Comparison of ENCODE assay signal across 9 mouse cellular contexts in the genomic region with DNA sequence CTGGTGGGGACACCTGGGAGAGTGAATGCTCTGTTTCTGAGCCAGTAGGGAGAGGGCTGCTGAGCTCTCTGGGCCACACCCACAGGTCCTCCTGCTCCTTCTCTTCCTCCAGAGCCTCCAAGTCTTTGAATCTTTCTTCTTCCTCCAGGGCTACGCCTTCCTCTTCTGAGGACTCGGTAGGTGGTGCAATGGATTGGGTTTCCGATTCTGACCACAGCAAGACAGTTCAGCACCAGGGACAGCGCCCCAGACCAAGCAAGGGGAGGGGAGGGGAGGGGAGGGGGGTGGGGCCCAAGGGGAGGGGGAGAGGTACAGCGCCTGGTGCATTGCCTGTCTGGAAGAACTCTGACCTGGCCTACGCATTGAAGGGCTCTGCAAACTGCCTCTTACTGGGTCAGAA. TPM values are rescaled to one million over a fixed set of nuclear protein-coding genes. Genes with fewer than 3 reads are reported as not detected.
DNase-seq lines count a peak whose midpoint lies in the region; ATAC-seq and TF ChIP-seq lines count a peak whose summit lies in the region.
"Had no signal": no experiment of that assay in that cellular context is flagged by ENCODE, and none has a peak within 500 bp of the region (broad histone marks: within the 10 kb centered on the region; RNA-seq: fewer than 3 reads in every experiment).

No protein-coding gene starts in this region.

- peaks cover 7% of the 10 kb centered on the region; the same call in 1 of the 2 replicates for H3K9me3 ChIP-seq in E14TG2a.4 (ENCODE audit: low read length)
- H3K9me3 ChIP-seq: neural tube, embryonic 12.5 days had no signal

- H3K36me3 ChIP-seq in E14TG2a.4 (ENCODE audit: insufficient read depth, low read length): no peaks in the 10 kb centered on the region
- H3K36me3 ChIP-seq: neural tube, embryonic 12.5 days had no signal

- peaks cover 95% of the 10 kb centered on the region for H3K27me3 ChIP-seq in E14TG2a.4 (ENCODE audit: insufficient read depth, low read length)

- H3K4me3 ChIP-seq in E14TG2a.4 (replicated peaks; ENCODE audit: low read length): peak overlapping the region; percentile 32; the same call in 1 of the 2 replicates
- H3K4me3 ChIP-seq: neural tube, embryonic 12.5 days had no signal

- no peak for TF ChIP-seq CTCF in E14TG2a.4 (conservative IDR thresholded peaks at IDR 0.05; ENCODE audit: low read length)

- peaks cover 60% of the 10 kb centered on the region for H3K4me1 ChIP-seq in E14TG2a.4 (replicated peaks; ENCODE audit: low read depth, low read length)

- peak; percentile 86 for ATAC-seq in megakaryocyte progenitor cell, adult 5-6 weeks (replicated peaks; ENCODE audit: poor library complexity)

- peak; percentile 28 to 78 for DNase-seq in kidney, postnatal 36 days
- no peak for DNase-seq in kidney, adult 18-20 months
- peak; percentile 90 for DNase-seq in ZHBTc4 (ENCODE audit: low read depth, low spot score)
- DNase-seq in layer of hippocampus, adult 9-10 months (ENCODE audit: low spot score): no peak
- no peak for DNase-seq in ovary, postnatal 10 days (ENCODE audit: low spot score)
- DNase-seq in right cerebral cortex, postnatal 4 days: no peak

RNA-seq across cellular contexts. Expression of gene Bcan, which starts 6.6 kb away (rescaled TPM):
- total RNA-seq in megakaryocyte progenitor cell, adult 5-6 weeks (2015): not detected in 2 replicates
- not detected in 2 replicates for total RNA-seq in megakaryocyte progenitor cell, adult 5-6 weeks (2017)

RNA-seq across cellular contexts. Expression of gene Nes, which starts 22.6 kb away (rescaled TPM):
- 0.02 TPM in 1 of 2 replicates, not detected in the other for total RNA-seq in megakaryocyte progenitor cell, adult 5-6 weeks (2015)
- total RNA-seq in megakaryocyte progenitor cell, adult 5-6 weeks (2017): 0.20 TPM in 1 of 2 replicates, not detected in the other

RNA-seq across cellular contexts. Expression of gene Hapln2, which starts 33.9 kb away (rescaled TPM):
- not detected in 2 replicates for total RNA-seq in megakaryocyte progenitor cell, adult 5-6 weeks (2015)
- total RNA-seq in megakaryocyte progenitor cell, adult 5-6 weeks (2017): not detected in 2 replicates

RNA-seq across cellular contexts. Expression of gene Crabp2, which starts 45.0 kb away (rescaled TPM):
- not detected in 2 replicates for total RNA-seq in megakaryocyte progenitor cell, adult 5-6 weeks (2015)
- total RNA-seq in megakaryocyte progenitor cell, adult 5-6 weeks (2017): not detected in 2 replicates

RNA-seq across cellular contexts. Expression of gene Gpatch4, which starts 49.5 kb away (rescaled TPM):
- 34.2 and 38.7 TPM in 2 replicates for total RNA-seq in megakaryocyte progenitor cell, adult 5-6 weeks (2015)
- 49.2 and 51.8 TPM in 2 replicates for total RNA-seq in megakaryocyte progenitor cell, adult 5-6 weeks (2017)

Comparison
In these comparisons a context has a peak if more than half of its experiments do, and no peak if none do; other contexts are left out.
1. DNase-seq: peak in kidney, postnatal 36 days (2 of 2) and ZHBTc4 (single experiment); none in kidney, adult 18-20 months (single experiment), layer of hippocampus, adult 9-10 months (single experiment), ovary, postnatal 10 days (single experiment) and right cerebral cortex, postnatal 4 days (single experiment).